Mouse (Mus musculus): Measurements from ENCODE around the gene Olfr772. TPM values are rescaled to one million over a fixed set of nuclear protein-coding genes. Genes with fewer than 3 reads are reported as not detected.

The Olfr772 gene
- not detected for polyA plus RNA-seq (2014; fragmentation: Illumina TruSeq; extraction: RNeasy Lipid Tissue Mini Kit (QIAGEN cat#74804); ENCODE audit: low read depth, low replicate concordance)

GRCm38 (mm10) chr10:129177821-129178220 lies at the start of gene Olfr772:
Gene Olfr772 (minus strand): TSS chr10:129177921.

GRCm38 (mm10) chr10:129187319-129187718 lies 9.6 kb upstream of the Olfr772 start, which contains the start of gene Olfr773:
Gene Olfr773 (minus strand): TSS chr10:129187419.

GRCm38 (mm10) chr10:129164651-129165050 lies 13.1 kb downstream of the Olfr772 start, which contains the start of gene Olfr771:
Gene Olfr771 (minus strand): TSS chr10:129164751.

GRCm38 (mm10) chr10:129138898-129139297 lies 38.8 kb downstream of the Olfr772 start, which contains the start of gene Olfr770:
Gene Olfr770 (minus strand): TSS chr10:129138998.

Other genes with a start within 250 kb of the Olfr772 start
- 4.2 TPM for gene Itga7, start 244.1 kb downstream of the Olfr772 start, polyA plus RNA-seq (2014; fragmentation: Illumina TruSeq; extraction: RNeasy Lipid Tissue Mini Kit (QIAGEN cat#74804); ENCODE audit: low read depth, low replicate concordance)
- 20.4 TPM for gene Mettl7b, start 216.9 kb downstream of the Olfr772 start, polyA plus RNA-seq (2014; fragmentation: Illumina TruSeq; extraction: RNeasy Lipid Tissue Mini Kit (QIAGEN cat#74804); ENCODE audit: low read depth, low replicate concordance)
- not detected for gene Olfr9, start 188.5 kb downstream of the Olfr772 start, polyA plus RNA-seq (2014; fragmentation: Illumina TruSeq; extraction: RNeasy Lipid Tissue Mini Kit (QIAGEN cat#74804); ENCODE audit: low read depth, low replicate concordance)
- gene Olfr763, start 167.1 kb downstream of the Olfr772 start, polyA plus RNA-seq (2014; fragmentation: Illumina TruSeq; extraction: RNeasy Lipid Tissue Mini Kit (QIAGEN cat#74804); ENCODE audit: low read depth, low replicate concordance), result not detected
- gene Olfr764-ps1, start 138.0 kb downstream of the Olfr772 start, polyA plus RNA-seq (2014; fragmentation: Illumina TruSeq; extraction: RNeasy Lipid Tissue Mini Kit (QIAGEN cat#74804); ENCODE audit: low read depth, low replicate concordance), result not detected
- not detected for gene Olfr765, start 127.9 kb downstream of the Olfr772 start, polyA plus RNA-seq (2014; fragmentation: Illumina TruSeq; extraction: RNeasy Lipid Tissue Mini Kit (QIAGEN cat#74804); ENCODE audit: low read depth, low replicate concordance)
- not detected for gene Olfr766-ps1, start 108.9 kb downstream of the Olfr772 start, polyA plus RNA-seq (2014; fragmentation: Illumina TruSeq; extraction: RNeasy Lipid Tissue Mini Kit (QIAGEN cat#74804); ENCODE audit: low read depth, low replicate concordance)
- gene Olfr767, start 95.0 kb downstream of the Olfr772 start, polyA plus RNA-seq (2014; fragmentation: Illumina TruSeq; extraction: RNeasy Lipid Tissue Mini Kit (QIAGEN cat#74804); ENCODE audit: low read depth, low replicate concordance), result not detected
- gene Olfr768, start 78.5 kb downstream of the Olfr772 start, polyA plus RNA-seq (2014; fragmentation: Illumina TruSeq; extraction: RNeasy Lipid Tissue Mini Kit (QIAGEN cat#74804); ENCODE audit: low read depth, low replicate concordance), result not detected
- gene Olfr769, start 60.1 kb downstream of the Olfr772 start, polyA plus RNA-seq (2014; fragmentation: Illumina TruSeq; extraction: RNeasy Lipid Tissue Mini Kit (QIAGEN cat#74804); ENCODE audit: low read depth, low replicate concordance), result not detected
- not detected for gene Olfr770, start 38.9 kb downstream of the Olfr772 start, polyA plus RNA-seq (2014; fragmentation: Illumina TruSeq; extraction: RNeasy Lipid Tissue Mini Kit (QIAGEN cat#74804); ENCODE audit: low read depth, low replicate concordance)
- gene Olfr771, start 13.2 kb downstream of the Olfr772 start, polyA plus RNA-seq (2014; fragmentation: Illumina TruSeq; extraction: RNeasy Lipid Tissue Mini Kit (QIAGEN cat#74804); ENCODE audit: low read depth, low replicate concordance), result not detected
- not detected for gene Olfr773, start 9.5 kb upstream of the Olfr772 start, polyA plus RNA-seq (2014; fragmentation: Illumina TruSeq; extraction: RNeasy Lipid Tissue Mini Kit (QIAGEN cat#74804); ENCODE audit: low read depth, low replicate concordance)
- gene Olfr774, start 58.3 kb upstream of the Olfr772 start, polyA plus RNA-seq (2014; fragmentation: Illumina TruSeq; extraction: RNeasy Lipid Tissue Mini Kit (QIAGEN cat#74804); ENCODE audit: low read depth, low replicate concordance), result not detected
- not detected for gene Olfr775, start 70.5 kb upstream of the Olfr772 start, polyA plus RNA-seq (2014; fragmentation: Illumina TruSeq; extraction: RNeasy Lipid Tissue Mini Kit (QIAGEN cat#74804); ENCODE audit: low read depth, low replicate concordance)
- gene Olfr776, start 81.2 kb upstream of the Olfr772 start, polyA plus RNA-seq (2014; fragmentation: Illumina TruSeq; extraction: RNeasy Lipid Tissue Mini Kit (QIAGEN cat#74804); ENCODE audit: low read depth, low replicate concordance), result not detected
- gene Olfr777, start 93.6 kb upstream of the Olfr772 start, polyA plus RNA-seq (2014; fragmentation: Illumina TruSeq; extraction: RNeasy Lipid Tissue Mini Kit (QIAGEN cat#74804); ENCODE audit: low read depth, low replicate concordance), result not detected
- not detected for gene Olfr780, start 140.2 kb upstream of the Olfr772 start, polyA plus RNA-seq (2014; fragmentation: Illumina TruSeq; extraction: RNeasy Lipid Tissue Mini Kit (QIAGEN cat#74804); ENCODE audit: low read depth, low replicate concordance)
- not detected for gene Olfr781, start 150.9 kb upstream of the Olfr772 start, polyA plus RNA-seq (2014; fragmentation: Illumina TruSeq; extraction: RNeasy Lipid Tissue Mini Kit (QIAGEN cat#74804); ENCODE audit: low read depth, low replicate concordance)
- gene Olfr782, start 170.9 kb upstream of the Olfr772 start, polyA plus RNA-seq (2014; fragmentation: Illumina TruSeq; extraction: RNeasy Lipid Tissue Mini Kit (QIAGEN cat#74804); ENCODE audit: low read depth, low replicate concordance), result not detected
- not detected for gene Olfr784, start 206.2 kb upstream of the Olfr772 start, polyA plus RNA-seq (2014; fragmentation: Illumina TruSeq; extraction: RNeasy Lipid Tissue Mini Kit (QIAGEN cat#74804); ENCODE audit: low read depth, low replicate concordance)
- gene Olfr785, start 227.5 kb upstream of the Olfr772 start, polyA plus RNA-seq (2014; fragmentation: Illumina TruSeq; extraction: RNeasy Lipid Tissue Mini Kit (QIAGEN cat#74804); ENCODE audit: low read depth, low replicate concordance), result not detected
- not detected for gene Olfr786, start 249.4 kb upstream of the Olfr772 start, polyA plus RNA-seq (2014; fragmentation: Illumina TruSeq; extraction: RNeasy Lipid Tissue Mini Kit (QIAGEN cat#74804); ENCODE audit: low read depth, low replicate concordance)

Measured in sigmoid colon, adult 10 weeks (tissue).